Mouse (Mus musculus) cerebellum, adult 2 months (tissue): ENCODE data around the gene Trappc4. TPM values are rescaled to one million over a fixed set of nuclear protein-coding genes. Genes with fewer than 3 reads are reported as not detected.

Source experiments
- DNase-seq, 2 experiments: peaks; one replicate each; pipeline ENCODE4 v3.0.0; 2021
- H3K27ac ChIP-seq: fragments of 200-500 bp; 2 replicates; pipeline ENCODE4 v1.5.1; 2012; ENCODE audit warnings: low read length, control low read depth, inconsistent platforms; ENCODE audit not compliant: insufficient read depth
- H3K27me3 ChIP-seq: fragments of 200-500 bp; 2 replicates; pipeline ENCODE4 v1.6.1; 2012; ENCODE audit warnings: inconsistent platforms, mild to moderate bottlenecking, low read length, moderate library complexity; ENCODE audit not compliant: control insufficient read depth, insufficient read depth
- H3K4me1 ChIP-seq: fragments of 200-500 bp; 2 replicates; pipeline ENCODE4 v1.6.1; 2011; ENCODE audit warnings: low read length; ENCODE audit not compliant: control insufficient read depth, insufficient read depth
- H3K4me3 ChIP-seq: fragments of 200-500 bp; replicated peaks from 2 replicates; pipeline ENCODE3; 2011; ENCODE audit warnings: mild to moderate bottlenecking, low read depth, low read length, control low read depth; ENCODE audit not compliant: insufficient read depth
- CTCF ChIP-seq: fragments of 200-500 bp; IDR thresholded peaks from 2 replicates; pipeline ENCODE4 v1.5.1; 2011; ENCODE audit warnings: low read depth, mild to moderate bottlenecking, control low read depth, low read length, moderate library complexity, borderline replicate concordance; ENCODE audit not compliant: insufficient read depth
- POLR2A ChIP-seq: fragments of 200-500 bp; IDR thresholded peaks from 2 replicates; pipeline ENCODE4 v1.6.1; 2011; ENCODE audit warnings: low read length, control low read depth, borderline replicate concordance; ENCODE audit not compliant: insufficient read depth
- WGBS: fragments of 180-500 bp; shearing (Covaris S2); methylation state at CpG from one replicate; pipeline ENCODE4 v1.1.7; 2018; 5-methylcytosine and 5-hydroxymethylcytosine counted together
- polyA plus RNA-seq: library from polyadenylated mRNA; depleted of rRNA; stranded (reverse); fragments of >200 nt; gene quantifications from 2 replicates; pipeline ENCODE4 v1.2.3, GENCODE M21; 2012

The Trappc4 gene
- polyA plus RNA-seq, 1 experiment: 103 TPM

DNA sequence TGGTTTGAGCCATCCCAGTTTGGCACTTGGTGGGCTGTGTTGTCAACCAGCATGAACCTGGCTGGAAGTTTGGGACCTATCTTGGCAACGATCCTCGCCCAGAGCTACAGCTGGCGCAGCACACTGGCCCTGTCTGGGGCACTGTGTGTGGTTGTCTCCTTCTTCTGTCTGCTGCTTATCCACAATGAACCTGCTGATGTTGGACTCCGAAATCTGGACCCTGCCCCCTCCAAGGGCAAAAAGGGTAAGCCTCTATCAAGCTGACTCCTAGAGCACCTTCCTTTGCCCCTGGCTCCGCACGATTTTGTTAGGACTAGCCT, 7.6 kb downstream of the Trappc4 start:
- no peak overlapping the region for H3K4me3 ChIP-seq
- DNase-seq: peak in 1 of 2 experiments; percentile 19
- H3K27me3 ChIP-seq: no peaks in the 10 kb centered on the region
- no peak overlapping the region for H3K27ac ChIP-seq
- no peak for TF ChIP-seq CTCF
- TF ChIP-seq POLR2A: no peak
- WGBS: 39% methylated on average over 6 of the region's 6 CpGs
- peaks cover 8% of the 10 kb centered on the region; the same call in 1 of the 2 replicates for H3K4me1 ChIP-seq

DNA sequence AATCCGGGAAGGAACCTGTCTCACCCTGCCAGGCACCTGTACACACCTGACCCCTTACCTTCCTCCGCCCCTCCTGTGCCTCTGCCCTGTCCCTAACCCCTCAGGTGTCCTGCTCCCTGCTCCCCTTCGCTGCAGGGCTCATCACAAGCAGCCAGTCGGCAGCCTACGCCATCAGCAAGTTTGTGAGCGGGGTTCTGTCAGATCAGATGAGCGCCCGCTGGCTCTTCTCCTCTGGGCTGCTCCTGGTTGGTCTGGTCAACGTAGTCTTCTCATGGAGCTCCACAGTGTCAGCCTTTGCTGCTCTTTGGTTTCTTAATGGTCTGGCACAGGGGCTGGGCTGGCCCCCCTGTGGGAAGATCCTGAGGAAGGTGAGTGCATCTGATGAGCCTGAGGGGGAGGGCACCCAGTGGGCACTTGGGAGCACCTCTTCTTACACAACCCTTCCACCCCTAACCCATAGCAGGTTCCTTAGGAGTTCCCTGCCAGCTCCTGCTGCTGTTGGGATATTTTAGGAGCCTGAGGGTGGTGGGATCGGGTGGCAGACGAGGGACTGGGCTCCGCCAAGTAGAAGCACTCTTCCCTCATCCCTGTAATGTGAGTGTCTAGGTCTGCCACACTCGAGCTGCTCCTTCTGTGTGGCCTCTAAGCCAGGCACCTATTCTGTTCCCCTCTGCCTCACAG, 8.1 kb downstream of the Trappc4 start:
- no peak overlapping the region for H3K27ac ChIP-seq
- peak in 1 of 2 experiments; percentile 24 for DNase-seq
- TF ChIP-seq POLR2A (no peak), CTCF (no peak)
- WGBS: 57% methylated on average over 13 of the region's 13 CpGs
- H3K4me3 ChIP-seq: no peak overlapping the region
- peaks cover 8% of the 10 kb centered on the region; the same call in 1 of the 2 replicates for H3K4me1 ChIP-seq
- H3K27me3 ChIP-seq: no peaks in the 10 kb centered on the region

- TF ChIP-seq POLR2A: no peak
- no peak for TF ChIP-seq CTCF
These were observed 8.8 kb downstream of the Trappc4 start for GRCm38 (mm10) chr9:44398551-44398950.

GRCm38 (mm10) chr9:44398087-44398486, 9.3 kb downstream of the Trappc4 start:
- Histone ChIP-seq H3K4me1 (peaks cover 8% of the 10 kb centered on the region; the same call in 1 of the 2 replicates), H3K27ac (no peak overlapping the region), H3K4me3 (peak overlapping the region; percentile 14), H3K27me3 (no peaks in the 10 kb centered on the region)
- no peak for DNase-seq
- no peak for TF ChIP-seq CTCF
- TF ChIP-seq POLR2A: no peak
- 29% methylated on average over 4 of the region's 4 CpGs for WGBS

More at GRCm38 (mm10) chr9:44398551-44398950, 8.8 kb downstream of the Trappc4 start:
- H3K4me3 ChIP-seq: no peak overlapping the region
- no peaks in the 10 kb centered on the region for H3K27me3 ChIP-seq
- WGBS: 79% methylated on average over 9 of the region's 9 CpGs
- DNase-seq: peak in 1 of 2 experiments; percentile 22
- H3K27ac ChIP-seq: no peak overlapping the region
- H3K4me1 ChIP-seq: peaks cover 8% of the 10 kb centered on the region; the same call in 1 of the 2 replicates

DNA sequence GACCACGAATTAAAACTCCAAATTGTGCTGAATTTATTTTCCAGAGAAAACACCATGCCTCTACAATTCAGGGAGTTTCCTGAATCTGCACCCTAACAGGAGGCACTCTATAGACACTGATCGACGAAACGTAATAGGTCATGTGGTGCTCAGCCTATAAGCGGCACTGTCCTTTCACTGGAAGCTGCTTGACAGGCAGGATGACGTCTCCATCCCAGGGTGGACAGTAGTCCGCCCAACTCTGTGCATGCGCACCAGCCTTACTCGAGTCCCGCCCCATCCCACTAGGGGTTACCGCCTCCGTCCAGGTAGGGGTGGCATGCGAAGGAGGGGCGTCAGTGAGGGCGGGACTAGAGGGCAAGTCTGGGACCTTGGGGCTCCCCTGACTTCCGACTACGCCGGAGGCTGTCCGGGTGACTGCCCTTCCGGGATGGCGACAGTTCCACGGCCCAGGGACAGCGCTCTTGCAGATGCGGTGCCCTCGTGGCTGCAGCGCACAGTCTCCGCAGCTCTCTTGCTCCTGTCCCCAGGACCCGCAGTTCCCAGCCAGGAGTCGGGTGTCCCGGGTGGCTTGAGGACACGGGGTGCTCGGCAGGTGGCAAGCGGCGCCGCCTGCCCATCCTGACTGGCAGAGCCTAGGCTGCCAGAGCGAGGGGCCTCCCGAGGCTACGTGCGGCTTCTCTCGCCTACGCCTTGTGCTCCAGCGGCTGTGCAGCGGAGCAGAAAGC, 10.6 kb downstream of the Trappc4 start, which contains the start of gene Slc37a4:
Gene Slc37a4 (plus strand): TSS at position 169 of the 728 bp plus-strand sequence.
- peak within 1 kb of the TSS; percentile 22 for H3K27ac ChIP-seq
- no peaks in the 10 kb centered on the region for H3K27me3 ChIP-seq
- TF ChIP-seq POLR2A (peak; percentile 84), CTCF (no peak)
- H3K4me1 ChIP-seq: peaks cover 8% of the 10 kb centered on the region; the same call in 1 of the 2 replicates
- H3K4me3 ChIP-seq: peak within 1 kb of the TSS; percentile 62
- peak; percentile 97 to 99 for DNase-seq
- WGBS: under 1% methylated on average over 43 of the region's 43 CpGs

GRCm38 (mm10) chr9:44391466-44391865, 15.9 kb downstream of the Trappc4 start:
- TF ChIP-seq CTCF (peak; percentile 71), POLR2A (no peak)
- DNase-seq: peak; percentile 66 to 73
- Histone ChIP-seq H3K27me3 (no peaks in the 10 kb centered on the region), H3K27ac (no peak overlapping the region), H3K4me3 (no peak overlapping the region), H3K4me1 (no peaks in the 10 kb centered on the region)
- 9% methylated on average over 4 of the region's 4 CpGs for WGBS

GRCm38 (mm10) chr9:44389273-44389672, 18.1 kb downstream of the Trappc4 start:
- no peak overlapping the region for H3K4me3 ChIP-seq
- no peaks in the 10 kb centered on the region for H3K27me3 ChIP-seq
- TF ChIP-seq CTCF: peak; percentile 87
- no peak for TF ChIP-seq POLR2A
- no peaks in the 10 kb centered on the region for H3K4me1 ChIP-seq
- WGBS: 33% methylated on average over 8 of the region's 8 CpGs
- no peak overlapping the region for H3K27ac ChIP-seq
- DNase-seq: peak; percentile 71 to 74
